Mouse (Mus musculus) megakaryocyte, embryonic 14.5 days (primary cell): Measurements from ENCODE around the gene Pamr1.

ENCODE experiments used
- FLI1 ChIP-seq: IDR thresholded peaks from 2 replicates; pipeline ENCODE4 v1.6.1; 2012; ENCODE audit warnings: low read length, inconsistent platforms, mixed read lengths
- GATA1 ChIP-seq: IDR thresholded peaks from 3 replicates; pipeline ENCODE4 v1.6.1; 2012; ENCODE audit warnings: mixed read lengths, low read length, inconsistent platforms, borderline replicate concordance

DNA sequence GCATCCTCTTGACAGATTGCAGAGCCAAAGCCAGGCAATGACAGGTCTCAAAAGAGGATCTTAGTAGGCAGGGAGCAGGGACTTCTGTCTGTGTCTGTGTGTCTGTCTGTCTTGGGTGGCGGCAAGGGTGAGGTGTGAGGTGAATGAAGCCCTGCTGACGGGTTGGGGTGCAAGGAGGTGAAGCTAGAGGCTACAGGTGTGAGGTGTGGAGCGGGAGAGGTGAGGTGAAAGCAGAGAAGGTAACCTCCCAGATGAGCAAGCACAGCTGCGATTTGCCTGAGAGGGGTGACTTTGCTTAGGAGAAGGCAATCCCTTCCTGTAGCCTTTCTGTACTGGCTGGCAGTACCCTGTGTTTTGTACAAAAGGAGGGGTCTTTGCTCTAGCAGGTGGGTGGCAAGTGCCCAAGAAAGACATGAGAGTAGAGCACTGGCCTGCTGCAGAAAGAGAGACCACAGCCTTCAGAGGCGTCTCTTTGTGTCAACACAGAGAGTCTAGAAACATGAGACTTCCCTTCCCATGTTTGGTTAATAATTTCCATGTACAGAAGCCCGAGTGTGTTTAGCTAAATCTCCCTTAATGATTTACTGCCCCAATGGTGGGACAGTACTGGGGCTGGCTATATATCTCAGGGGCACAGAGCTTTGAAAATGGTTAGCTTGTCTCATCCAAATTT, 1.2 kb downstream of the Pamr1 start:
- TF ChIP-seq FLI1 = no peak
- no peak for TF ChIP-seq GATA1
